Mouse (Mus musculus) urinary bladder, postnatal 25 days (tissue): ENCODE data around the gene Nmu.

ENCODE experiments used
- DNase-seq: peaks from one replicate; pipeline ENCODE4 v3.0.0; 2022; ENCODE audit warnings: low spot score

Nmu gene

GRCm38 (mm10) chr5:76321249-76322196 lies 42.1 kb downstream of the Nmu start:
- no peak for DNase-seq

DNA sequence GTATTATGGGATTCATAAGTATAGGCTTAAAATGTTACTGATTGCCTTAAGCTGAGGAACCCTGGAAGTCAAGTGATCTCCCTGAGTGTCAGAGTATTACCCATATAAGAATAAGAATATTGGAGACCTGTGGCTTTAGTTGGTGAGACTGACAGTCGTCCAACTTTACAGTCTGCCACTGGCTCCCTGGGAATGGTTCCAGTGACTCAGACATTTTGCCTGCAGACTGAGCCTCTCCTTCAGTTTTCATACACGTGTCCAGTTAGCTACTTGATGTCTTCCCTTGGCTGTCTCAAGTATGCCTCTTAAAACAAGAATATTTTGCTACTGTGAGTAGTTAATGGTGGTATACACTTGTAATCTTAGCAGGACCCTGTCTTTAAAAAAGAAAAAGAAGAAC lies 55.4 kb downstream of the Nmu start:
- no peak for DNase-seq

GRCm38 (mm10) chr5:76306261-76306660 lies 57.3 kb downstream of the Nmu start:
- DNase-seq = no peak

GRCm38 (mm10) chr5:76305616-76306015 lies 58.0 kb downstream of the Nmu start:
- peak; percentile 19 for DNase-seq

DNA sequence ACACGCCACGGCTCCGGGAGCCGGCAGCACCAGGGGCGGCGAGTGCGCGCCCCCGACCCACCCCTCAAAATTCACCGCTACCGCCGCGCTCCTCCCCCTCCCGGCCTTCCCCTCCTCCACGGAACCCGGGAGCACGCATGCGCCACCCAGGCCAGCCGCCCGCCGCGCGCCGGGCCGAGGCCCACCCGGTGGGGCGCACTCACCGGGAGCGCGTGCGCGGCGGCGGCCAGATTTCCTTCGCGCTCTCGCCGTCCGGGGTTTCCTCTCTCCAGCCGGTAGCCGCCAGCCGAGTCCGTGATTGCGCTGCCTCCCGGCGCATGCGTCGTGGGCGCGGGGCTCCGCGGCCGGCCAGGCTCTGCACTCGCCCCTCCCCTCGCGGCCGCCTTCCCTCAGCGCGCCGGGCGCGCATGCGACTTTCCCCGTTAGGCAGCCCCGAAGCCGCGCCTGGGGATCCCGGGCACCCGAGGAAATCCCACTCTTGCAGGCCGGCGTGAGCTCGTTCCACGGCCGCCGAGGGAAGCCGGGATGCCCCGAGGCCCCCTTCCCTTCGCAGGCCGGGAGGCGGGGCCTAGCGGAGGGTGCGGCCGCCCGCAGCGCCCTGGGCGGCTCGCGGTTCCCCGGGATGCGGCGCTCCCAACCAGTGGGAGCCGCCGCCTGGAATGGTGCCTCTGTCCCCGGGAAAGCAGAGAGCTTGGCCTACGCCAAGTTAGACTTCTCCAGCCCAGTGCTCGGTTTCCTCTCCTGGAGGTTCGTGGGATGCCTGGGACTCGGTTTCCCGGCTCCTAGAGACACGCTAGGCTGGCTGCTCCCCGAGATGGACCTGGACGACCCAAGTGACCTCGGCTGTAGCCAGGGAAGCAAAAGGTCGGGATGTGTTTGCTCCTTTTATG lies 58.9 kb downstream of the Nmu start, which contains the start of gene Clock:
Gene Clock (minus strand): TSS at position 341 of the 890 bp plus-strand sequence.
- peak; percentile 87 for DNase-seq

GRCm38 (mm10) chr5:76303745-76304451 lies 59.7 kb downstream of the Nmu start:
- peak; percentile 68 for DNase-seq

- no peak for DNase-seq
Observed at GRCm38 (mm10) chr5:76303379-76303744, 60.2 kb downstream of the Nmu start.

DNA sequence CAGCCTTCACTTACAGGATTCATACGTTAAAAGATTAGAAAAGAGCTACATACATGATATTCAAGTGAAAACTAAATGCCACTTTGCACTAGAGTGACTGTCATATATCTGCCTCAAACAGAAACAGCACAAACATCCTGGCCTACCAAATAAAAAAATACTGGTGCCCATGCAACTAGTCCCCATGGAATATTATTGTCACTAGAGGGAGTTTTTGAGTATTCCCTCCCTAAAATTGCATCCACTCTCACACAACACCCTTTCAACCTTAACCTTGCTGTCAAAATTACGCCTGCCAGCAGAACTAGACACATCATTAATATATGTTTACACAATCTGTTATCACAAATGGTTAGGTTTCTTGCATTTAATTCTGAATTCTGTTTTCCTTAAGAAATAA lies 61.6 kb downstream of the Nmu start:
- no peak for DNase-seq

DNA sequence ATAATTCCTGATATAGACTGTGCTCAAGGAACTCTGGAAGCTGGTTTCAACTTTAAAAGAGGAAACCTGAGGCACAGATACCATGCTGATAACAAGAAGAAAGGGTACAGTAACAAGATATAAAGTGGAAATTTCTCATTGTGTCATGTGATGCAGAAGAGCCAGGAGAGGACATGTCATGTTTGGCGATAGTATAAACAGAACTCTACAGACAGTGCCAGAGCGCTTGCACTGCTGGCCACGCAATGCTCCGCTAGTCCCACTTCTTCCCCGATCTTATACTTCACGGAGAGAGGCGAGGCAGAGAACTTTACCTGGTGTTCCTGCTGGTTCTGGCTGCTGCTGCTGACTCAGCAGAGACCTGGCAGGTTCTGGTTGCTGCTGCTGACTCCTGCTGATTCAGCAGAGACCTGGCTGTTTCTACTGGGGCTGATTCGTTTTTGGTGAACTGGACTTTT lies 74.3 kb downstream of the Nmu start:
- DNase-seq = peak; percentile 6

DNA sequence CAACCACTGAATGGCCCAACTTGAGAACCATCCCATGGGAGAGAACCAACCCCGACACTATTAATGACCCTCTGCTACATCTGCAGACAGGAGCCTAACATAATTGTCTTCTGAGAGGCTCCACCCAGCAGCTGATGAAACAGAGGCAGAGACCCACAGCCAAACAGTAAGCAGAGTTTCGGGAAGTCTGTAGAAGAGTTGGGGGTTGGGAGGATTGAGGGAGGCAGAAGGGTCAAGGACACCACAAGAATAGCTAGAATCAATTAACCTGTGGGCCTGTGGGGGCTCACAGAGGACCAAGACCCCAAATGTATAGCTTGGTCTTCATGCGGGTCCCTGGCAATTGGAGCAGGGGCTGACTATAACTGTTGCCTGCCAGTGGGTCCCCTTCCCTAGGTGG lies 75.3 kb downstream of the Nmu start:
- no peak for DNase-seq

- no peak for DNase-seq
Observed at GRCm38 (mm10) chr5:76287062-76287461, 76.5 kb downstream of the Nmu start.

- no peak for DNase-seq
Observed at GRCm38 (mm10) chr5:76285699-76286098, 77.9 kb downstream of the Nmu start.

DNA sequence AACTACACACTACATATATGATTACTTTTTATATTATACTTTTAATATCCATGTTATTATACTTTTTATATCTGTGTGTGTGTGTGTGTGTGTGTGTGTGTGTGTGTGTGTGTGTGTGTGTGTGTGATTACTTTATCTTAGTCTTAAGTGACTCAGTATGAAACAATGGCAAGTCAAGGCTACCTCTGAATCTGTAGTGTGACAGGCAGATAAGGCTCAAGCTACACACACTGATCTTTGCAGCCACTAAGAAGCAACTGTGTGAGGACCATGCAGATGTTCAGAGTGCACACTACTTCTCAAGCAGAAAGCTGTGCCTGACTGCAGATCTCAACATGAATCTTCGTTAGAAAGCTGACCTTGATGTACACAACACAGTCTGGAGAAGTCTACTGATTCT lies 79.7 kb downstream of the Nmu start:
- DNase-seq = no peak
